Comparison of ENCODE assay signal across 7 mouse cellular contexts in genomic region chr8:35765499-35766193, GRCm38 (mm10). TPM values are rescaled to one million over a fixed set of nuclear protein-coding genes. Genes with fewer than 3 reads are reported as not detected.
DNase-seq lines count a peak whose midpoint lies in the region; ATAC-seq lines count a peak whose summit lies in the region.

Gm19410 (plus strand) TSS chr8:35765790.

- no peaks in the 10 kb centered on the region for H3K9me3 ChIP-seq in embryonic facial prominence, embryonic 11.5 days (replicated peaks; ENCODE audit: control insufficient read depth, low read length)
- no peaks in the 10 kb centered on the region for H3K9me3 ChIP-seq in midbrain, embryonic 16.5 days (replicated peaks; ENCODE audit: control insufficient read depth, low read length, poor library complexity, severe bottlenecking)

- H3K36me3 ChIP-seq in embryonic facial prominence, embryonic 11.5 days (replicated peaks; ENCODE audit: control insufficient read depth, insufficient read depth, low read depth, low read length): no peaks in the 10 kb centered on the region
- H3K36me3 ChIP-seq in midbrain, embryonic 16.5 days (ENCODE audit: control insufficient read depth, insufficient read depth, low read length): no peaks in the 10 kb centered on the region

- no peaks in the 10 kb centered on the region; the same call in 1 of the 2 replicates for H3K4me1 ChIP-seq in embryonic facial prominence, embryonic 11.5 days (ENCODE audit: control insufficient read depth, insufficient read depth, low read length)
- H3K4me1 ChIP-seq in midbrain, embryonic 16.5 days (ENCODE audit: control insufficient read depth, insufficient read depth, low read length): peaks cover 10% of the 10 kb centered on the region

- WGBS in embryonic facial prominence, embryonic 11.5 days: 1% methylated on average over 35 of the region's 35 CpGs
- WGBS in midbrain, embryonic 16.5 days: under 1% methylated on average over 35 of the region's 35 CpGs

- DNase-seq in ovary, postnatal 10 days (ENCODE audit: low spot score): peak; percentile 2
- no peak for DNase-seq in ovary, adult 18-20 months (ENCODE audit: low spot score)
- DNase-seq in embryonic facial prominence, embryonic 11.5 days (ENCODE audit: low spot score): peak; percentile 34
- DNase-seq in left cerebral cortex, postnatal 10 days (ENCODE audit: extremely low spot score in 1 of 2, low spot score in 2 of 2): peak; percentile 31 to 59
- DNase-seq in spleen, postnatal 36 days (ENCODE audit: low spot score in 2 of 2): no peak

- H3K27ac ChIP-seq in embryonic facial prominence, embryonic 11.5 days (replicated peaks; ENCODE audit: low read depth, low read length): no peak within 1 kb of the TSS
- H3K27ac ChIP-seq in midbrain, embryonic 16.5 days (ENCODE audit: low read length): no peak within 1 kb of the TSS

- no peak for ATAC-seq in embryonic facial prominence, embryonic 11.5 days (replicated peaks; ENCODE audit: insufficient number of reproducible peaks, low FRiP score, low TSS enrichment, low read depth)
- ATAC-seq in hematopoietic stem cell, adult 5-6 weeks (replicated peaks in 1 of 2; ENCODE audit: insufficient read depth in 1 of 2, low FRiP score in 2 of 2, low TSS enrichment in 1 of 2, low read depth in 1 of 2, poor library complexity in 2 of 2, severe bottlenecking in 2 of 2): peak; percentile 42 to 53; a peak in 3 of 4 replicates
- peak; percentile 71 for ATAC-seq in midbrain, embryonic 16.5 days

- H3K4me3 ChIP-seq in embryonic facial prominence, embryonic 11.5 days (ENCODE audit: low read depth, low read length): peak within 1 kb of the TSS; percentile 43
- peak within 1 kb of the TSS; percentile 51 for H3K4me3 ChIP-seq in midbrain, embryonic 16.5 days (ENCODE audit: low read depth, low read length)

- peak within 1 kb of the TSS; percentile 83 for H3K4me2 ChIP-seq in embryonic facial prominence, embryonic 11.5 days (ENCODE audit: low read depth, low read length)
- H3K4me2 ChIP-seq in midbrain, embryonic 16.5 days (ENCODE audit: low read length): peak within 1 kb of the TSS; percentile 99

- peak within 1 kb of the TSS; percentile 50 for H3K9ac ChIP-seq in embryonic facial prominence, embryonic 11.5 days (replicated peaks; ENCODE audit: low read length)
- H3K9ac ChIP-seq in midbrain, embryonic 16.5 days (ENCODE audit: low read depth, low read length): peak within 1 kb of the TSS; percentile 67

- peaks cover 16% of the 10 kb centered on the region for H3K27me3 ChIP-seq in embryonic facial prominence, embryonic 11.5 days (ENCODE audit: control insufficient read depth, insufficient read depth, low read length)
- H3K27me3 ChIP-seq in midbrain, embryonic 16.5 days (ENCODE audit: control insufficient read depth, insufficient read depth, low read depth, low read length): peaks cover 14% of the 10 kb centered on the region

- intact Hi-C loops in left cerebral cortex, postnatal 10 days (cut with DNase I): loop anchor here (5.0 kb wide), 1 partner anchor 33 kb away; no protein-coding TSS in a partner anchor

RNA-seq across cellular contexts. Expression of gene Gm19410, which starts in this region (rescaled TPM):
- polyA plus RNA-seq in embryonic facial prominence, embryonic 11.5 days (2014; fragmentation: Nextera tagmentation; extraction: Ambion mirVana): 0.04 TPM in 1 of 2 replicates, not detected in the other
- not detected in 2 replicates for total RNA-seq in hematopoietic stem cell, adult 5-6 weeks (2017)
- total RNA-seq in left cerebral cortex, postnatal 10 days (2021): 10 to 100 TPM; 26.8 to 32.5 TPM
- 0.19 and 0.22 TPM in 2 replicates for polyA plus RNA-seq in midbrain, embryonic 16.5 days (2015; fragmentation: Nextera tagmentation; extraction: Ambion mirVana)

Comparison
In these comparisons a context has a peak if more than half of its experiments do, and no peak if none do; other contexts are left out.
1. RNA of gene Gm19410 (total RNA-seq): 26.8 to 32.5 TPM in left cerebral cortex, postnatal 10 days; not detected in hematopoietic stem cell, adult 5-6 weeks; every median in the first group is over 10 times any median in the second.
2. DNase-seq: peak in ovary, postnatal 10 days (single experiment) and left cerebral cortex, postnatal 10 days (2 of 2); none in ovary, adult 18-20 months (single experiment) and spleen, postnatal 36 days (0 of 2).
3. Peak in DNase-seq, H3K4me3 ChIP-seq, H3K9ac ChIP-seq and H3K4me2 ChIP-seq in embryonic facial prominence, embryonic 11.5 days; RNA of the gene not detected or under 1 TPM.
4. Peak in ATAC-seq in hematopoietic stem cell, adult 5-6 weeks; RNA of the gene not detected or under 1 TPM.
5. Peak in ATAC-seq, H3K4me3 ChIP-seq, H3K9ac ChIP-seq and H3K4me2 ChIP-seq in midbrain, embryonic 16.5 days; RNA of the gene not detected or under 1 TPM.